Mouse (Mus musculus) limb, embryonic 14.5 days (tissue): ENCODE measurements around the gene Itga3. TPM values are rescaled to one million over a fixed set of nuclear protein-coding genes. Genes with fewer than 3 reads are reported as not detected.

ENCODE experiments used
- ATAC-seq: fragments of 200-750 bp; cut with Nextera tagmentation; 2 replicates; pipeline ENCODE4 v1.8.0; 2017; ENCODE audit warnings: low read depth, moderate number of reproducible peaks, moderate TSS enrichment; ENCODE audit not compliant: low FRiP score
- DNase-seq: peaks from one replicate; pipeline ENCODE4 v3.0.0-alpha.2; 2015; ENCODE audit warnings: low spot score
- H3K27ac ChIP-seq: fragments of 300-500 bp; sonication (generic); replicated peaks from 2 replicates; pipeline ENCODE4 v1.5.1; 2014; ENCODE audit warnings: low read depth, mild to moderate bottlenecking, low read length, moderate library complexity, mixed read lengths
- H3K27me3 ChIP-seq: fragments of 300-500 bp; sonication (generic); 2 replicates; pipeline ENCODE4 v1.6.1; 2014; ENCODE audit warnings: low read length, mixed read lengths; ENCODE audit not compliant: control insufficient read depth, insufficient read depth
- H3K36me3 ChIP-seq: fragments of 300-500 bp; sonication (generic); 2 replicates; pipeline ENCODE4 v1.6.1; 2014; ENCODE audit warnings: mild to moderate bottlenecking, low read length, moderate library complexity, mixed read lengths; ENCODE audit not compliant: control insufficient read depth, insufficient read depth
- H3K4me1 ChIP-seq: fragments of 300-500 bp; sonication (generic); 2 replicates; pipeline ENCODE4 v1.6.1; 2014; ENCODE audit warnings: antibody characterized with exemption, low read length, mixed read lengths; ENCODE audit not compliant: control insufficient read depth, insufficient read depth
- H3K4me2 ChIP-seq: fragments of 300-500 bp; sonication (generic); replicated peaks from 2 replicates; pipeline ENCODE4 v1.6.1; 2014; ENCODE audit warnings: low read depth, mild to moderate bottlenecking, low read length, moderate library complexity; ENCODE audit not compliant: severe bottlenecking
- H3K4me3 ChIP-seq: fragments of 300-500 bp; sonication (generic); replicated peaks from 2 replicates; pipeline ENCODE4 v1.5.1; 2014; ENCODE audit warnings: low read length
- H3K9ac ChIP-seq: fragments of 300-500 bp; sonication (generic); 2 replicates; pipeline ENCODE4 v1.6.1; 2014; ENCODE audit warnings: mild to moderate bottlenecking, low read depth, low read length, moderate library complexity; ENCODE audit not compliant: severe bottlenecking
- H3K9me3 ChIP-seq: fragments of 300-500 bp; sonication (generic); 2 replicates; pipeline ENCODE4 v1.6.1; 2016; ENCODE audit warnings: low read length; ENCODE audit not compliant: control insufficient read depth
- POLR2A ChIP-seq: fragments of 200-500 bp; IDR thresholded peaks from 2 replicates; pipeline ENCODE4 v1.8.0; 2012; ENCODE audit warnings: inconsistent platforms, mild to moderate bottlenecking, moderate library complexity, borderline replicate concordance; ENCODE audit not compliant: insufficient read depth, insufficient read length; ENCODE audit errors: extremely low read depth
- WGBS: fragments of 180-500 bp; shearing (Covaris S2); extraction: QIAGEN DNeasy Blood & Tissue Kit; methylation state at CpG from one replicate; pipeline ENCODE4 v1.1.7; 2014; 5-methylcytosine and 5-hydroxymethylcytosine counted together
- polyA plus RNA-seq, 2 experiments: library from polyadenylated mRNA; depleted of rRNA in 1 of 2; stranded (reverse) in 1 of 2; unstranded in 1 of 2; fragments of >200 nt; fragmentation: Nextera tagmentation in 1 of 2; extraction: Ambion mirVana in 1 of 2; gene quantifications; 2 replicates each; pipeline versions ENCODE4 v1.2.1 to v1.2.3; 2012 to 2014

Gene Itga3
- polyA plus RNA-seq, 2 experiments, result 8.6 to 12.7 TPM

DNA sequence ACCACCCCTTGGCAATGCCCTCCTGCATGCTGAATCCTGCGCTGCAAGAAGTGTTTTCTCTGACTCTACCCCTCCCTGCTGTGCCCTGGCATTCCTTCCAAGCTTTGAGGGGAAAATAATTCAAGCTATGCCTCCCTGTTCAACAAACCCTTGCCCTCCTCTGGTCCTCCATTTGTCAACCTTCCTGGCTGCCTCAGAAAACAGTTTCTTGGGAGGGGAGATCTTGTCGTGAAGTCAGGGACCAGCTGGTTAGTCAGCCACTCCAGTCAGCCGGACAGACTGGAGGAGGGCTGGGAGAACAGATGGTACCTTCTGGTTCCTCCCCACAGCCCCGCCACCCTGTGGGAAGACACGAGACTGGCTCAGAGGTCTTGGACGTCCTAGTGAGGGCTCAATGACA is 39.3 kb downstream of the Itga3 start:
- 54% methylated on average over 6 of the region's 6 CpGs for WGBS
- no peak for TF ChIP-seq POLR2A

DNA sequence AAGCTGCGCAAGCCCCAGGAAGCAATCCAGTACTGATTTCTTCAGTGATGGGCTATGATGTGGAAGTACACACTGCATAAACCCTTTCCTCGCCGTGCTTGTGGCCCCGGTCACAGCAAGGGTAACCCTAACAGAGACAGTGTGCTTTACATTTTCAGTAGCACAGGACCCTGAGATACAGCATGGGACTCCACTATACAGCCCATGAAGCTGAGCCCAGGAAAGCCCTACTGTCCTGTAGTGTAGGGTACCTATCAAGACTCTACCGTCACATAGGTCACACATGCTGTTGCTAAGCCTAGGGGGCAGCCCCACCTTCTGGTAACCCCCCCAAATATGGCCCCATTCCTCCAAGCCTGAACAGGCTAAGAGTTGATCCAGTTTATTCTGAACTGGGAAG is 40.1 kb downstream of the Itga3 start:
- no peak overlapping the region for H3K4me2 ChIP-seq
- 94% methylated on average over 5 of the region's 5 CpGs for WGBS

More for the DNA sequence above, 39.3 kb downstream of the Itga3 start:
- Histone ChIP-seq H3K9me3 (no peaks in the 10 kb centered on the region), H3K36me3 (peaks cover 16% of the 10 kb centered on the region), H3K27ac (no peak overlapping the region), H3K9ac (no peak overlapping the region), H3K4me1 (peaks cover 12% of the 10 kb centered on the region), H3K4me2 (no peak overlapping the region), H3K4me3 (no peak overlapping the region), H3K27me3 (no peaks in the 10 kb centered on the region)
- DNase-seq (no peak), ATAC-seq (no peak)

DNA sequence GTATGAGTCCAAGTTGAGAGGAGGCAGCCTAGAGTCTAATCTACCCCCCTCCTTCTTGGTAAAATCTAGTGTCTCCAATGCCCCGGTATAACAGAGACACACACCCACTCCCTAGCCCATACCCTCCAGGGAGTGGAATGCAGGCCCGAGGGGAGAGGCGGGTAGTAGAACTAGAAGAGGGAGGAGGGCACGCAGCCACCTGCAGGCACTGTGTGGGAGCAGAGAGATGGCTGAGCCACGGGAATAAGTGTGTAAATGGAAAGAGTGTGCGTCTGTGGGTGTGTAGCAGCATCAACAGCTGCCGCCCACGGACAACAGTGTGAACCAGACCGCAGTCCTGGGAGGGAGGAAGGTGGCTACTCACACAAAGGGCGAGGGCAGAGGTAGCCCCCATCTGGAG is 41.7 kb downstream of the Itga3 start:
- ATAC-seq, result no peak
- no peak overlapping the region for H3K9ac ChIP-seq

More for the DNA sequence above, 40.1 kb downstream of the Itga3 start:
- TF ChIP-seq POLR2A, result no peak
- ATAC-seq, result no peak
- H3K9ac ChIP-seq, result no peak overlapping the region
- DNase-seq, result no peak
- no peaks in the 10 kb centered on the region for H3K9me3 ChIP-seq
- H3K27me3 ChIP-seq, result no peaks in the 10 kb centered on the region
- peaks cover 22% of the 10 kb centered on the region for H3K36me3 ChIP-seq
- H3K4me1 ChIP-seq, result peaks cover 7% of the 10 kb centered on the region
- H3K4me3 ChIP-seq, result no peak overlapping the region
- H3K27ac ChIP-seq, result no peak overlapping the region

DNA sequence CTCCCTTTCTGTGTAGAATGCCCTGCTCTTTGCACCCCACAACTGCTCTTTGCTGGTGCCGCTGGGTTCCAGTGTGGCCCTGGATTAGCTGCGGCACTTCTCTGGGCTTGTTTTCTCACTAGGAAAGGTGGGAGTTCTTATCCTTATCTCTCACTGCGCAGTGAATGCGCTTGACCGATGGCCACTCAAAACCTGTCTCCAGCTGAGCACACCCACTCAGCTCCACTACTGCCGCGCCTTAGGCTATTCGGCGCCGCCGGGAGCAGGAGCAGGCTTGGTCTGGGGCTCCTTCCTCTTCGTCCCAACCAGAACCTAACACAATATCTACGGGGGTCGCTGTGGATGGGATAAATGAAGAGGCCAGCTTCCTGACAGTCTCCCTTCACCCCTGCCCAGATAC is 43.0 kb downstream of the Itga3 start:
- Histone ChIP-seq H3K4me3 (no peak overlapping the region), H3K27me3 (no peaks in the 10 kb centered on the region), H3K27ac (no peak overlapping the region), H3K9ac (no peak overlapping the region), H3K9me3 (no peaks in the 10 kb centered on the region), H3K4me1 (no peaks in the 10 kb centered on the region), H3K36me3 (peaks cover 28% of the 10 kb centered on the region), H3K4me2 (no peak overlapping the region)
- no peak for ATAC-seq
- no peak for DNase-seq
- no peak for TF ChIP-seq POLR2A
- 75% methylated on average over 14 of the region's 14 CpGs for WGBS

More for the DNA sequence above, 41.7 kb downstream of the Itga3 start:
- H3K4me3 ChIP-seq, result no peak overlapping the region
- H3K9me3 ChIP-seq, result no peaks in the 10 kb centered on the region
- TF ChIP-seq POLR2A, result no peak
- no peak overlapping the region for H3K4me2 ChIP-seq
- WGBS, result 70% methylated on average over 10 of the region's 10 CpGs
- peaks cover under 1% of the 10 kb centered on the region for H3K4me1 ChIP-seq
- H3K27ac ChIP-seq, result no peak overlapping the region
- no peaks in the 10 kb centered on the region for H3K27me3 ChIP-seq
- H3K36me3 ChIP-seq, result peaks cover 27% of the 10 kb centered on the region
- DNase-seq, result no peak

DNA sequence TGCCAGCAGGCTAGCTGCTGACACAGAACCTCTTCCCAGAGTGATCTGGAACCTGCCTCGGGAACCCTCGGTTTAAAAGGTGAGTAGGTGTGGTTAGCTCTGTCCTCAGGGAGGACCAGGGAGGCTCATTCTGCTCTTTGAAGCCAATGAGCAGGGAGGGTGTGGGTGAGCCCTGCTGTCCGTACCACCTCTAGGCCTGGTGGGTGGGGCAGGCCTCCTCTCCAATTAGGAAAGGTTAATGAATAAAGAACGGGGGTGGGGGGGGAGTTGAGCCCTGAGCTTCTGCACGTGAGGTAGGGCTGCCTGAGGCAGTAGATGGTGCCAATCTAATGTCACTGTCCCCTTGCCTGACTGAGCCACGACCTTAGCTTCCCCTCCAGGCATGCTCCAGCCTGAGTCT is 43.7 kb downstream of the Itga3 start:
- ATAC-seq (no peak), DNase-seq (no peak)
- H3K36me3 ChIP-seq, result peaks cover 23% of the 10 kb centered on the region
- no peaks in the 10 kb centered on the region for H3K4me1 ChIP-seq
- H3K27ac ChIP-seq, result no peak overlapping the region
- no peak overlapping the region for H3K4me2 ChIP-seq
- no peak overlapping the region for H3K4me3 ChIP-seq
- TF ChIP-seq POLR2A, result no peak
- 26% methylated on average over 6 of the region's 6 CpGs for WGBS
- no peak overlapping the region for H3K9ac ChIP-seq
- H3K27me3 ChIP-seq, result no peaks in the 10 kb centered on the region
- no peaks in the 10 kb centered on the region for H3K9me3 ChIP-seq
